Mouse (Mus musculus) kidney, postnatal 0 days (tissue): Measurements from ENCODE around the gene Mpp6. TPM values are rescaled to one million over a fixed set of nuclear protein-coding genes. Genes with fewer than 3 reads are reported as not detected.

Experiments used
- ATAC-seq: fragments of 200-750 bp; cut with Nextera tagmentation; replicated peaks from 2 replicates; pipeline ENCODE4 v1.8.0; 2017; ENCODE audit warnings: low read depth, moderate number of reproducible peaks, moderate TSS enrichment, moderate library complexity; ENCODE audit not compliant: low FRiP score
- DNase-seq: peaks from one replicate; pipeline ENCODE4 v3.0.0-alpha.2; 2016; ENCODE audit warnings: low spot score
- H3K27ac ChIP-seq: fragments of 300-500 bp; sonication (generic); 2 replicates; pipeline ENCODE4 v1.5.1; 2014; ENCODE audit warnings: mild to moderate bottlenecking
- H3K27me3 ChIP-seq: fragments of 300-500 bp; sonication (generic); 2 replicates; pipeline ENCODE4 v1.6.1; 2014; ENCODE audit warnings: low read length, mixed read lengths; ENCODE audit not compliant: insufficient read depth
- H3K36me3 ChIP-seq: fragments of 300-500 bp; sonication (generic); 2 replicates; pipeline ENCODE4 v1.6.1; 2014; ENCODE audit warnings: low read length, mixed read lengths; ENCODE audit not compliant: insufficient read depth
- H3K4me1 ChIP-seq: fragments of 300-500 bp; sonication (generic); replicated peaks from 2 replicates; pipeline ENCODE4 v1.6.1; 2014; ENCODE audit warnings: antibody characterized with exemption, low read length, mixed read lengths; ENCODE audit not compliant: insufficient read depth
- H3K4me2 ChIP-seq: fragments of 300-500 bp; sonication (generic); 2 replicates; pipeline ENCODE4 v1.6.1; 2014; ENCODE audit warnings: mild to moderate bottlenecking, low read length, moderate library complexity, mixed read lengths
- H3K4me3 ChIP-seq: fragments of 300-500 bp; sonication (generic); replicated peaks from 2 replicates; pipeline ENCODE4 v1.5.1; 2014; ENCODE audit warnings: low read depth, low read length
- H3K9ac ChIP-seq: fragments of 300-500 bp; sonication (generic); 2 replicates; pipeline ENCODE4 v1.6.1; 2014; ENCODE audit warnings: low read depth, low read length
- H3K9me3 ChIP-seq: fragments of 300-500 bp; sonication (generic); replicated peaks from 2 replicates; pipeline ENCODE4 v1.6.1; 2016; ENCODE audit warnings: low read length, inconsistent platforms, mixed read lengths
- CTCF ChIP-seq: IDR thresholded peaks from 2 replicates; pipeline ENCODE4 v1.5.1; 2016; ENCODE audit warnings: antibody characterized with exemption, low read depth, mild to moderate bottlenecking, moderate library complexity
- WGBS: fragments of 180-500 bp; shearing (Covaris S2); extraction: QIAGEN DNeasy Blood & Tissue Kit; methylation state at CpG from one replicate; pipeline ENCODE4 v1.1.7; 2014; 5-methylcytosine and 5-hydroxymethylcytosine counted together
- polyA plus RNA-seq: library from polyadenylated mRNA; unstranded; fragments of >200 nt; fragmentation: Nextera tagmentation; extraction: Ambion mirVana; gene quantifications from 2 replicates; pipeline ENCODE4 v1.2.1, GENCODE M21; 2015

Gene Mpp6
- polyA plus RNA-seq, 1 experiment from 2014 or later = 96.1 TPM

DNA sequence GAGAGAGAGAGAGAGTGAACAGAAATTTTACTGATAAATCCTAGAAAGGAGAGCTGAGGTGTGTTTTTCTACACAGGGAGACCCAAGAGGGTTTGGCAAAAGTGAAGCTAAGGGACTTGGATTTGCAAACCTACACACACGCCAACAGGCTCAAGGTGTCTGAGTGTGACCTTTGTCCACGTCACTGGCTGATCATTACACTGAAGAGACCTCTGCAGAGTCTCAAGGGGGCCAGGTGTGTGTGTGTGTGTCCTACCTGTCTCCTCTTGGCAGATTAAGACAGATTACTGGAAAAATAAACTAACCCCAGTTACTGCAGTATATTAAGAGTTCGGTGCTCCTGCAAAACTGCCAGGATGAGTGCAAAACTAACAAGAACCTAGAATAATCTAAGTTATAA lies 27.6 kb downstream of the Mpp6 start:
- ATAC-seq (no peak), DNase-seq (no peak)
- TF ChIP-seq CTCF = no peak
- H3K4me3 ChIP-seq = no peak overlapping the region
- H3K27me3 ChIP-seq = no peaks in the 10 kb centered on the region
- WGBS = 68% methylated on average over 3 of the region's 3 CpGs
- no peak overlapping the region for H3K27ac ChIP-seq
- H3K36me3 ChIP-seq = no peaks in the 10 kb centered on the region
- peaks cover 7% of the 10 kb centered on the region; the same call in 1 of the 2 replicates for H3K4me1 ChIP-seq
- H3K4me2 ChIP-seq = no peak overlapping the region
- H3K9me3 ChIP-seq = no peaks in the 10 kb centered on the region
- H3K9ac ChIP-seq = no peak overlapping the region

DNA sequence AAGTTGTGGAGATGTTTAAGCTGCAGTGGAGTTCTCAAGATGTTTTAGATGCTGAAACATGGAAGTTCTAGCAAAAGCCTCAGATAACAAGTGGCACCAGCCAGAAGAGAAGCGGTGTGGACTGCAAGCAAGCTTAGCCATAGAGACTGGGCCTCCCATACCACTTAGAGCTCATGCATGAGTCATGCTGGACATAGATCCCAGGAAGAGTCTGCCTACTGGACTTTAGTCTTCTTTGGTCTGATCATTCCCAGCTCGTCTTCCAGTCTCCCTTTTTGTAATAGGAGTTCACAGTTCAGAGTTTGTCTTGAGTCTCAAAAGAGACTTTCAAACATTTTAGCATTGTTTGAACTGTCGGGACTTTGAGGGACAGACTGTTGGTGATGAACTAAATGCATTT lies 29.5 kb downstream of the Mpp6 start:
- peak; percentile 27 for DNase-seq
- TF ChIP-seq CTCF = no peak

DNA sequence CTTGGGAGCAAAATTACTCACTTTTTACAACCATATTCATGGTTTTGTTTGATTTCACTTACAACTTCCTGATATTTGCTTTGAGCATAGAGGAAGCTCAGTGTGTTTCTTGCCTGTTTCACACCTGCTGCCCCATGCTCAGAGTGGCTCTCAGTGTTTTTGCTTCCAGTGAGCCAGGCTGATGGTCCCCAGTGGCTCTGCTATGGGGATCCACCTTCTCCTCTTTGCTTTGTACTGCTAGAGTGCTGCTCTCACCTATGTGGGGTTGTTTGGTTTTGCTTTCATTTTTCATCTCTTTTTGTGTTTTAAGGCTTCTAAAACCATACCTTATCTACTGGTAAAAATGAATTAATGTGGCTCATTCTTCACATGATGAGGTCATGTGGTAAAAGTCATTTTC lies 36.1 kb downstream of the Mpp6 start:
- Histone ChIP-seq H3K9me3 (no peaks in the 10 kb centered on the region), H3K4me1 (no peaks in the 10 kb centered on the region), H3K36me3 (peaks cover 7% of the 10 kb centered on the region; the same call in 1 of the 2 replicates), H3K9ac (no peak overlapping the region), H3K4me3 (no peak overlapping the region), H3K27ac (no peak overlapping the region), H3K27me3 (no peaks in the 10 kb centered on the region), H3K4me2 (no peak overlapping the region)
- ATAC-seq (no peak), DNase-seq (no peak)
- TF ChIP-seq CTCF = no peak

More for the DNA sequence above, 29.5 kb downstream of the Mpp6 start:
- 83% methylated on average over 3 of the region's 3 CpGs for WGBS
- no peaks in the 10 kb centered on the region for H3K9me3 ChIP-seq
- no peaks in the 10 kb centered on the region for H3K27me3 ChIP-seq
- no peak overlapping the region for H3K4me2 ChIP-seq
- H3K4me1 ChIP-seq = peaks cover 7% of the 10 kb centered on the region; the same call in 1 of the 2 replicates
- no peak overlapping the region for H3K4me3 ChIP-seq
- H3K9ac ChIP-seq = no peak overlapping the region
- 0 out of 2 replicates have a peak, but pooled peaks have one; percentile 61 for ATAC-seq
- H3K27ac ChIP-seq = no peak overlapping the region
- H3K36me3 ChIP-seq = no peaks in the 10 kb centered on the region

DNA sequence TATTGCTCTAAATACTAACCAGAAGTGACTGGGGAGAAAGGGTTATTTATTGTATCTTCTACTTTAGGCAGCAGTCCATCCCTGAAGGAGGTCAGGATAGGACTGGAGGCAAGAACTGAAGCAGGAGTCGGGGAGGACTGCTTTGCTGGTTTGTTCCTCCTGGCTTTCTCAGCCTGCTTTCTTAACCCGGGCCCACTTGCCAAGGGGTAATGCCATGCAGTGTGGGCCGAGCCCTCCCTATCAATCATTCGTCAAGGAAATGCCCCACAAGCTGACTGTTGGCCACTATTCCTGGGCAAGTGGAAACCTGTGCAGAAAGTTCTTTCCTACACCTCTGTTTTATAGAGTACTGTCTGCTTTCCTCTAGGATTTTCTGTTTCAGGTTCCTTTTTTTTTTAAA lies 39.3 kb downstream of the Mpp6 start:
- peaks cover 7% of the 10 kb centered on the region; the same call in 1 of the 2 replicates for H3K36me3 ChIP-seq
- H3K27ac ChIP-seq = no peak overlapping the region
- no peaks in the 10 kb centered on the region for H3K9me3 ChIP-seq
- H3K4me1 ChIP-seq = no peaks in the 10 kb centered on the region
- no peak overlapping the region for H3K9ac ChIP-seq
- 67% methylated on average over 4 of the region's 4 CpGs for WGBS
- no peak overlapping the region for H3K4me3 ChIP-seq
- no peak for TF ChIP-seq CTCF
- no peak for DNase-seq
- H3K4me2 ChIP-seq = no peak overlapping the region
- no peak for ATAC-seq
- no peaks in the 10 kb centered on the region for H3K27me3 ChIP-seq

DNA sequence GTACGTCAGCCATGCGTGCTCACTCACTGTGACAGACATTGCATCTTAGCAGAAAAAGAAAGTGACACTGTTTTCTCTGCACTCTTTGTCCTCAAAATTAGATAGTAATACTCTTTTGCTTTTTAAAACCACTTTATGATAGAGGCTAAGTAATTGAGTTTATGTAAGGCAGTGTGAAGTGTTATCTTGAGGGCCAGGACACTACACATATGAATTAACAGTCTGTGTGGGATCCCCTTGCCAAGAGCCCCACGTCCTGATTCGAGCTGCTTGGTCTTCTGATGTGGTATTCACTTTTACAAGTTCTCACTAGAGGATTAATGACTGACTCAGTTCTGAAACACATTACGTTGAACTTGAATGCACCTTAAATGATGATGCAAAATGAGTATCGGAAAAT lies 49.8 kb downstream of the Mpp6 start:
- DNase-seq (no peak), ATAC-seq (no peak)
- H3K36me3 ChIP-seq = 0 out of 2 replicates have a peak, but pooled peaks cover 4% of the 10 kb centered on the region

DNA sequence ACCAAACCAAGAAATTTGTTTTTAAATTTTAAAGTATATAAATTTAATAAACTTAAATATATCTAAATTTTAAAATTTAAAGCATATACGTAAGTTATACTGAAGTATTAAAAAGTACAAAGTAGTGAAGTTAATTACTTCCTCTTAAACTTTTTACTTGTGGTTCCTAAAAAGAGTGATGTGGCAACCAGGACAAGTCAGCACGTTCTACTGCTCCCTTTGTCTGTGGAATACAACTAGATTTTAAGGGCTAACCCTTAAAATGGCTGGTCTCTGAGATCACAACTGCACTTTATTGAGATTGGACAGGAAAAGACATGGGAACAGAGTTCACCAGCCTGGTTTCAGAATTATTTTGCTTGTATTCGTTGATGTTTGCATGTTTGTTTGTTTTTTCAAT lies 53.0 kb downstream of the Mpp6 start:
- Histone ChIP-seq H3K4me2 (no peak overlapping the region), H3K4me3 (no peak overlapping the region), H3K27ac (no peak overlapping the region), H3K36me3 (0 out of 2 replicates have a peak, but pooled peaks cover 9% of the 10 kb centered on the region), H3K27me3 (no peaks in the 10 kb centered on the region), H3K9ac (no peak overlapping the region), H3K9me3 (no peaks in the 10 kb centered on the region), H3K4me1 (no peaks in the 10 kb centered on the region)
- 75% methylated on average over 3 of the region's 3 CpGs for WGBS
- TF ChIP-seq CTCF = no peak
- ATAC-seq = no peak
- no peak for DNase-seq

More for the DNA sequence above, 49.8 kb downstream of the Mpp6 start:
- Histone ChIP-seq H3K4me2 (no peak overlapping the region), H3K4me1 (no peaks in the 10 kb centered on the region), H3K9ac (no peak overlapping the region), H3K27ac (no peak overlapping the region), H3K27me3 (no peaks in the 10 kb centered on the region), H3K9me3 (no peaks in the 10 kb centered on the region), H3K4me3 (no peak overlapping the region)
- WGBS = 49% methylated on average over 6 of the region's 6 CpGs
- no peak for TF ChIP-seq CTCF

DNA sequence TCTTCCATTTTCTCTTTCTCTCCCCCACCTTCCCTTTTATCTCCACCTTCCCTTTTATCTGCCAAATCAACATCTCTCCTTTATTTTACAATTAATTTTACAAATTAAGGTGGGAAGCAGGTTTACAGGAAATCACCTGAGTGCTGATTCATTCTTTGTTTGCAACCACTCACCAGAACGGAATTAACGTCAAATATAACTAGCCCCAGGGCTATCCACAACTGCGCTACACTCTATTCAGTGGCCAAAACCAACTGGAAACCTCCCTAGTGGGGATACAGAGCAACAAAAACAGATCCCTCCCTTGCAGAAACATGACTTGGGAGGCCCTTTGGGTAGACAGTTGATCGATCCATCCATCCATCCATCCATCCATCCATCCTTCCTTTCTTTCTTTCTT lies 58.8 kb downstream of the Mpp6 start:
- Histone ChIP-seq H3K4me1 (no peaks in the 10 kb centered on the region), H3K27ac (no peak overlapping the region), H3K4me2 (no peak overlapping the region), H3K9me3 (no peaks in the 10 kb centered on the region), H3K36me3 (0 out of 2 replicates have a peak, but pooled peaks cover 7% of the 10 kb centered on the region), H3K27me3 (no peaks in the 10 kb centered on the region), H3K9ac (no peak overlapping the region), H3K4me3 (no peak overlapping the region)
- WGBS = 85% methylated on average over 4 of the region's 4 CpGs
- DNase-seq (no peak), ATAC-seq (no peak)
- no peak for TF ChIP-seq CTCF
